Mouse (Mus musculus): ENCODE results near the gene Atg4b.

GRCm38 (mm10) chr1:93802771-93803170, 51.5 kb downstream of the Atg4b start:
- TF ChIP-seq EP300 (optimal IDR thresholded peaks at IDR 0.05) (no peak), CTCF (IDR thresholded peaks at IDR 0.05; ENCODE audit: low read depth) (no peak)

Data from stomach, postnatal 0 days (tissue).